Mouse (Mus musculus) gastrocnemius, adult 2 months (tissue): ENCODE results near the gene Gcn1l1. TPM values are rescaled to one million over a fixed set of nuclear protein-coding genes. Genes with fewer than 3 reads are reported as not detected.

Source experiments
- DNase-seq: peaks from one replicate; pipeline ENCODE4 v3.0.0; 2022
- H3K27ac ChIP-seq: fragments of 200-600 bp; 2 replicates; pipeline ENCODE4 v1.8.1; 2022; ENCODE audit warnings: mild to moderate bottlenecking
- H3K4me3 ChIP-seq: fragments of 200-600 bp; 2 replicates; pipeline ENCODE4 v1.8.1; 2022; ENCODE audit warnings: mild to moderate bottlenecking, moderate library complexity
- CTCF ChIP-seq: fragments of 200-600 bp; IDR thresholded peaks from 2 replicates; pipeline ENCODE4 v1.8.1; 2022; ENCODE audit warnings: antibody characterized with exemption, mild to moderate bottlenecking, moderate library complexity
- intact Hi-C: fragments of 180-260 bp; cut with DNase I; formaldehyde crosslinking; loops from one replicate; pipeline ENCODE4 v1.15.1; 2025
- total RNA-seq, 2 experiments: library from RNA; stranded (reverse); gene quantifications; 2 replicates each; pipeline ENCODE4 v1.2.3; 2021

Gcn1l1 gene
- total RNA-seq, 2 experiments from 2014 or later, result 31.3 to 31.9 TPM

DNA sequence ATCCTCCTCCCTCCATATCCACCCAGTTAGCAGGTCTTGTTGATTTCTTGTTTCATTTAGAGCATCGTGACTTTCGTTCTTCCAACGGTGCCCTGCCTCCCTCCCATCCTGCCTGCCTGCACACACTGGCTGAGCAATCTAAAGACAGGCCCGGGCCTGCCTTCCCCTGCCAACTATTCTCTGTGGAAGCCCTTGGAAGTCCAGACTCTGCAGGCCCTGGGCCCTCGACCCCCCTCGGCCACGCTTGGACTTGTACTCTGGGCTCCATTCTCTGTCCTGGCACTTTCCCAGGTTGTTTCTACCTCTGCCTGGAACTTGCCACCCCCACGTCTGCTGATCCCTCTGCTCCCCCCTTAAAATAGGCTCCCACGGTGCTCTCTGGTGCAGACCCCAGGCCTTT, 39.1 kb upstream of the Gcn1l1 start:
- DNase-seq, result peak; percentile 24
- Histone ChIP-seq H3K4me3 (no peak overlapping the region; the same call in 1 of the 2 replicates), H3K27ac (peak overlapping the region; percentile 92)
- intact Hi-C loops, result no loop called here
- no peak for TF ChIP-seq CTCF

DNA sequence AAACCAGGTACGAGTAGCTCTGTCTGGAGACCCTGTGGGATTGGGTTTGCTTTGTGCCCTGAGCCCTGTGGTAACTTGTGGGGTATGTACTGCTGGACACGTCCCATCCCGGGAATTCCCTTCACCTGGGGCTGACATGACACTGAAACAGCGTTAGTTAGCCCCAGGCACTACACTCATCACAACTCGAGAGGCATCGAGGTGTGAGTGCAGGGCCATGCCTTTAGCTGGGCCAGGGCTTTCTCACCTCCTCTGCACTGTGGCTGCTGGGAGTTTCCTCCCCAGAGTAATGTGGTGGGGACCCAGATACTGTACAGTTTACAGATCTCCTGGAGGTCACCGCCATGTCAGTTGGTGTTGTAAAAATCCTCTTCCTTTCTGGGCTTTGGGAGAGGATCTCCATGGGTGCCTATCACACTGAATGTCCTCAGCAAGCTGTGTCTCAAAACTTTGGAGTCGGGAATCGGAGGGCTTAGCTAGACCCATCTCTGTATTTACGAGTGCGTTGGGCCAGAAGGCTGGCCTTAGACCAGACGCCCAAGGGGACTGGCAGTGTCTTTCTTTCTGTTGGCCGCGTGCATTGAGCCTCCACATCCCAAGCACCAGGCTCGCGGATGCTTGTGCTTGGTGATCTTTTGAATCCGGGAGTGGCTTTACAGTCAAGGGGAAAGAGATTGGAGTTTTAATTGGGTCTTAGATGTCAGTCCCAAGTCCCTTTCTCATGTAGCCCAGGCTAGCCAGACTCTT, 38.4 kb upstream of the Gcn1l1 start:
- no peak for DNase-seq
- no peak overlapping the region for H3K4me3 ChIP-seq
- TF ChIP-seq CTCF, result no peak
- peak overlapping the region; percentile 92 for H3K27ac ChIP-seq
- intact Hi-C loops, result no loop called here

DNA sequence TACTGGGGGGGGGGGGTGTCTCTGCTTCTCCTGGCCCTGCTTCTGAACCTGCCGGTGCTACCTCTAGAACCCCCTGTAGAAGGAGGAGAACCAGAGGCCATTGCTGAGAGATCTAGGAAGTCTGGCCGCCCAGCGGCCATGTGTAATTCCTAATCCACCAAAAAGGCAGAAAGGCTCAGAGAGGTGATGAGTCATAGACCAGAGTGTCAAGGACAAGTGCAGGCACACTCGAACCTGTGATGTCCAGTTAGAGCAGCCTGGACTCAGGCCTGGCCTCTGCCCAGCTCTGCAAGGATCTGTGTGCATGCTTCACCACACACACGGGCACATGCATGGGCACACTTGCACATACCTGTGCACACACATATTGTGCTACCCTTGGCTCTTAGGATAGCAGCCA, 36.9 kb upstream of the Gcn1l1 start:
- intact Hi-C loops, result no loop called here
- H3K4me3 ChIP-seq, result no peak overlapping the region
- peak; percentile 22 for DNase-seq
- 0 out of 2 replicates have a peak overlapping the region, but pooled peaks have one; percentile 41 for H3K27ac ChIP-seq
- TF ChIP-seq CTCF, result no peak

GRCm38 (mm10) chr5:115529364-115529741, 35.7 kb upstream of the Gcn1l1 start:
- peak overlapping the region; percentile 51 for H3K4me3 ChIP-seq

DNA sequence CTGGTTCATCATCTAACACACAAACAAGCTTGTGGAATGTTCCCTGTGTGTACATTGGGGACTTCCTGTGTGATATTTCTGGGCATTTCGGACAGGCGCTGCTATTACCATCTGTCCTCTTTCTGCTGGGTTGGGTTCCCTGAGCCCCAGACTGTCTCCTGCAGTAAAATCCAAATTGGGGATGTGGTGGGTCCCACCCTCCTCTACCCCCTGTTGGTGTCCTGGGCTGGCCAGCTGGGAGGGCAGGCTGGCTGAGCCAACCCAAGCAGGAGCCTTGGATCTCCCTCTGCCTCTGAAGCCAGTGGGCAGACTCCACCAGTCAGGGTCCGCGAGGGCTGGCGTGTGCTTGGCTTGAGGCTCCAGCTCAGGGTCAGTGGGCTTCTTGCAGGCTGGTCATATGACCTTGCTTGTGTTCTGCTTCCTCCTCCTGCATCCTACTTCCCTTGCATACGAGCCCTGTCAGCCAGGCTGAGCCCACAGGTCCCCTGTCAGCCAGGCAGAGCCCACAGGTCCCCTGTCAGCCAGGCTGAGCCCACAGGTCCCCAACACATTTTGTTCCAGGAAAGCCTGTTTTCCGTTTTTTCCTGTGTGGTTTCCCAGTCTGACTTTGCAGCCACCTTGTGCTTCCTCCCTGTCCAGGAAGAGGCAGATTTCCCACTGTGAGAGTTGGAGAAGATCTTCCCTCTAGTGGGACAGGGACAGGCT, 35.2 kb upstream of the Gcn1l1 start:
- no peak for TF ChIP-seq CTCF
- peak; percentile 33 for DNase-seq
- intact Hi-C loops, result no loop called here

More at GRCm38 (mm10) chr5:115529364-115529741, 35.7 kb upstream of the Gcn1l1 start:
- intact Hi-C loops, result no loop called here
- DNase-seq, result peak; percentile 21
- H3K27ac ChIP-seq, result peak overlapping the region; percentile 94
- TF ChIP-seq CTCF, result no peak

GRCm38 (mm10) chr5:115530447-115530809, 34.6 kb upstream of the Gcn1l1 start:
- intact Hi-C loops, result no loop called here
- DNase-seq, result peak; percentile 52
- Histone ChIP-seq H3K4me3 (peak overlapping the region; percentile 51), H3K27ac (peak overlapping the region; percentile 94)
- no peak for TF ChIP-seq CTCF

More for the DNA sequence above, 35.2 kb upstream of the Gcn1l1 start:
- peak overlapping the region; percentile 51 for H3K4me3 ChIP-seq
- H3K27ac ChIP-seq, result peak overlapping the region; percentile 94

- no peak for TF ChIP-seq CTCF
- peak; percentile 96 for DNase-seq
- Histone ChIP-seq H3K27ac (peak overlapping the region; percentile 94), H3K4me3 (peak overlapping the region; percentile 51)
- intact Hi-C loops, result no loop called here
Observed at GRCm38 (mm10) chr5:115531671-115532270, 33.3 kb upstream of the Gcn1l1 start.

- Histone ChIP-seq H3K4me3 (peak overlapping the region; percentile 56), H3K27ac (peak overlapping the region; percentile 94)
- peak; percentile 84 for DNase-seq
- TF ChIP-seq CTCF, result no peak
- intact Hi-C loops, result no loop called here
Observed at GRCm38 (mm10) chr5:115534290-115534731, 30.7 kb upstream of the Gcn1l1 start.

DNA sequence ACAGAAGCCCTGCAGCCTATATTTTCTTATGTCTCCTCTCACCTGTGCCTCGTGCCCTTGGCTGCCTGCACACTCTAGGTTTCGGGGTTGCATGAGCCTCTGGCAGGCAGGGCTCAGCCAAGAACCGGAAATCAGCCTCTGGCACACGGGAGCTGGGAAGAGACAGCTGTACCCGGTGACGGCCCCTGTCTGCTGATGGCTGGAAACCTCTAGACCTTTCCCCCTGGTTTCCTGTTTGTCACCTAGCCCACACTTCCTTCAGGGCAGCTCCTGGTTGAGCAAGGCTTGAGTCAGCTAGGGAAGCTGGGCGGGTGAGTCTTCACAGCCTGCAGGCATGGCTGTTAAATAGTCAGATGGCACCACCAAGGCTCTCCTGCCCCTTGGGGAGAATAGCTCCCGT, 30.2 kb upstream of the Gcn1l1 start:
- DNase-seq, result peak; percentile 69
- intact Hi-C loops, result no loop called here
- H3K27ac ChIP-seq, result peak overlapping the region; percentile 94
- H3K4me3 ChIP-seq, result peak overlapping the region; percentile 56
- no peak for TF ChIP-seq CTCF

- intact Hi-C loops, result no loop called here
- no peak for TF ChIP-seq CTCF
- peak overlapping the region; percentile 56 for H3K4me3 ChIP-seq
- DNase-seq, result peak; percentile 82
- H3K27ac ChIP-seq, result peak overlapping the region; percentile 94
Observed at GRCm38 (mm10) chr5:115535635-115536034, 29.4 kb upstream of the Gcn1l1 start.

- intact Hi-C loops, result loop anchor here (1.0 kb wide), 1 partner anchor 32 kb away; the partner anchor contains the start of gene Pxn
- peak overlapping the region; percentile 38 for H3K4me3 ChIP-seq
- H3K27ac ChIP-seq, result peak overlapping the region; percentile 83
- DNase-seq, result peak; percentile 59
- no peak for TF ChIP-seq CTCF
Observed at GRCm38 (mm10) chr5:115538017-115538692, 26.9 kb upstream of the Gcn1l1 start.

DNA sequence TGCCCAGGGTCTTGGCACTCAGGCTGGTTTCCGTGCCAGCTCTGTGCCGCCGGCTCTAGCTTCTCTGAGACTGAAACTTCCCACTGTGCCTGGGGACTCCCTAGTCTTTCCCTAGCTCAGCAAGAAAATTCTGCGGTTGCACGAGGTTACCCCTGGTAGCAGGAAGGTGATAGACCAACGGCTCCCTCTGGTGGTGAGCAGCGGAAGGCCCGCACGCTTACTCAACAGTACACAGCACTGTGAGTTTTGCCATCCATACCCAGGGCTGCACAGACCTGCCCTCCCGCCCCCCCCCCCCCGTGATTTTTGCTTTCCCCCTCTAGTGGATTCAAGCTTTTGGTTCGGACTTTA, 26.4 kb upstream of the Gcn1l1 start:
- intact Hi-C loops, result loop anchor here (1.0 kb wide), 1 partner anchor 32 kb away; the partner anchor contains the start of gene Pxn
- peak; percentile 94 for DNase-seq
- H3K27ac ChIP-seq, result peak overlapping the region; percentile 83
- peak; percentile 92 for TF ChIP-seq CTCF
- peak overlapping the region; percentile 38 for H3K4me3 ChIP-seq
